Mouse (Mus musculus): ENCODE results near the gene Ankrd33b.

Ankrd33b gene

GRCm38 (mm10) chr15:31338656-31339291 is 28.8 kb downstream of the Ankrd33b start:
- DNase-seq (ENCODE audit: low spot score in 2 of 2), result no peak

- DNase-seq (ENCODE audit: low spot score in 2 of 2), result no peak
These were observed 29.5 kb downstream of the Ankrd33b start for GRCm38 (mm10) chr15:31337983-31338382.

- DNase-seq (ENCODE audit: low spot score in 2 of 2), result peak; percentile 91 to 93
These were observed 30.3 kb downstream of the Ankrd33b start for GRCm38 (mm10) chr15:31337192-31337741.

- DNase-seq (ENCODE audit: low spot score in 2 of 2), result no peak
These were observed 30.8 kb downstream of the Ankrd33b start for GRCm38 (mm10) chr15:31336685-31337084.

GRCm38 (mm10) chr15:31334829-31335228 is 32.7 kb downstream of the Ankrd33b start:
- no peak for DNase-seq (ENCODE audit: low spot score in 2 of 2)

GRCm38 (mm10) chr15:31332541-31333163 is 34.9 kb downstream of the Ankrd33b start:
- no peak for DNase-seq (ENCODE audit: low spot score in 2 of 2)

- no peak for DNase-seq (ENCODE audit: low spot score in 2 of 2)
These were observed 35.8 kb downstream of the Ankrd33b start for GRCm38 (mm10) chr15:31331742-31332141.

GRCm38 (mm10) chr15:31328082-31328614 is 39.4 kb downstream of the Ankrd33b start:
- no peak for DNase-seq (ENCODE audit: low spot score in 2 of 2)

- DNase-seq (ENCODE audit: low spot score in 2 of 2), result no peak
These were observed 41.7 kb downstream of the Ankrd33b start for GRCm38 (mm10) chr15:31325660-31326354.

GRCm38 (mm10) chr15:31324551-31324950 is 43.0 kb downstream of the Ankrd33b start:
- DNase-seq (ENCODE audit: low spot score in 2 of 2), result no peak

- no peak for DNase-seq (ENCODE audit: low spot score in 2 of 2)
These were observed 43.8 kb downstream of the Ankrd33b start for GRCm38 (mm10) chr15:31323684-31324083.

GRCm38 (mm10) chr15:31320598-31321377 is 46.7 kb downstream of the Ankrd33b start:
- DNase-seq (ENCODE audit: low spot score in 2 of 2), result no peak

- DNase-seq (ENCODE audit: low spot score in 2 of 2), result no peak
These were observed 48.5 kb downstream of the Ankrd33b start for GRCm38 (mm10) chr15:31319046-31319445.

- DNase-seq (ENCODE audit: low spot score in 2 of 2), result no peak
These were observed 49.2 kb downstream of the Ankrd33b start for GRCm38 (mm10) chr15:31318158-31318955.

- no peak for DNase-seq (ENCODE audit: low spot score in 2 of 2)
These were observed 50.3 kb downstream of the Ankrd33b start for GRCm38 (mm10) chr15:31317056-31317805.

GRCm38 (mm10) chr15:31315630-31316231 is 51.8 kb downstream of the Ankrd33b start:
- peak in 1 of 2 experiments; percentile 86 for DNase-seq (ENCODE audit: low spot score in 2 of 2)

- DNase-seq (ENCODE audit: low spot score in 2 of 2), result no peak
These were observed 55.5 kb downstream of the Ankrd33b start for GRCm38 (mm10) chr15:31312001-31312400.

- no peak for DNase-seq (ENCODE audit: low spot score in 2 of 2)
These were observed 58.0 kb downstream of the Ankrd33b start for GRCm38 (mm10) chr15:31309526-31309925.

- DNase-seq (ENCODE audit: low spot score in 2 of 2), result no peak
These were observed 60.8 kb downstream of the Ankrd33b start for GRCm38 (mm10) chr15:31306726-31307125.

- DNase-seq (ENCODE audit: low spot score in 2 of 2), result no peak
These were observed 62.3 kb downstream of the Ankrd33b start for GRCm38 (mm10) chr15:31305181-31305580.

All from left cerebral cortex, adult 9 months (tissue).